Mouse (Mus musculus) gastrocnemius, postnatal 14 days (tissue): ENCODE results near the gene Lgals3. TPM values are rescaled to one million over a fixed set of nuclear protein-coding genes. Genes with fewer than 3 reads are reported as not detected.

Experiments used
- DNase-seq: peaks from one replicate; pipeline ENCODE4 v3.0.0; 2021; ENCODE audit warnings: mixed read lengths
- intact Hi-C: fragments of 180-260 bp; cut with DNase I; formaldehyde crosslinking; loops from one replicate; pipeline ENCODE4 v1.15.1; 2025; ENCODE audit warnings: low total_unique reads
- total RNA-seq, 2 experiments: library from RNA; stranded (reverse); gene quantifications; 2 replicates each; pipeline ENCODE4 v1.2.3; 2021

Lgals3 gene
- total RNA-seq, 2 experiments from 2014 or later: 2.9 to 4.3 TPM

GRCm38 (mm10) chr14:47364742-47365449, 2.7 kb upstream of the Lgals3 start:
- intact Hi-C loops: no loop called here
- no peak for DNase-seq

- DNase-seq: no peak
- intact Hi-C loops: no loop called here
Measured at GRCm38 (mm10) chr14:47366881-47367321, 650 bp upstream of the Lgals3 start.

GRCm38 (mm10) chr14:47369741-47370140, 2.2 kb downstream of the Lgals3 start:
- intact Hi-C loops: no loop called here
- DNase-seq: no peak

- intact Hi-C loops: no loop called here
- DNase-seq: no peak
Measured at GRCm38 (mm10) chr14:47370790-47371189, 3.2 kb downstream of the Lgals3 start.

GRCm38 (mm10) chr14:47371689-47372088, 4.1 kb downstream of the Lgals3 start:
- DNase-seq: no peak
- intact Hi-C loops: no loop called here

- DNase-seq: peak; percentile 30
- intact Hi-C loops: no loop called here
Measured at GRCm38 (mm10) chr14:47373728-47374678, 6.5 kb downstream of the Lgals3 start.

GRCm38 (mm10) chr14:47376526-47376925, 9.0 kb downstream of the Lgals3 start:
- DNase-seq: no peak
- intact Hi-C loops: no loop called here

GRCm38 (mm10) chr14:47378336-47378735, 10.8 kb downstream of the Lgals3 start:
- no peak for DNase-seq
- intact Hi-C loops: no loop called here

- DNase-seq: no peak
- intact Hi-C loops: no loop called here
Measured at GRCm38 (mm10) chr14:47383911-47384310, 16.4 kb downstream of the Lgals3 start.

- intact Hi-C loops: no loop called here
Measured at GRCm38 (mm10) chr14:47384653-47385052, 17.1 kb downstream of the Lgals3 start.

GRCm38 (mm10) chr14:47386125-47386524, 18.6 kb downstream of the Lgals3 start:
- intact Hi-C loops: no loop called here
- DNase-seq: no peak

More at GRCm38 (mm10) chr14:47384653-47385052, 17.1 kb downstream of the Lgals3 start:
- no peak for DNase-seq

GRCm38 (mm10) chr14:47393354-47394094, 26.0 kb downstream of the Lgals3 start:
- DNase-seq: no peak
- intact Hi-C loops: no loop called here

GRCm38 (mm10) chr14:47395007-47395406, 27.5 kb downstream of the Lgals3 start:
- DNase-seq: no peak
- intact Hi-C loops: no loop called here

GRCm38 (mm10) chr14:47395462-47396026, 28.0 kb downstream of the Lgals3 start:
- no peak for DNase-seq
- intact Hi-C loops: loop anchor here (2.0 kb wide), 1 partner anchor 57 kb away; no protein-coding TSS in a partner anchor

- intact Hi-C loops: loop anchor here (2.0 kb wide), 1 partner anchor 57 kb away; no protein-coding TSS in a partner anchor
- DNase-seq: no peak
Measured at GRCm38 (mm10) chr14:47396165-47396652, 28.7 kb downstream of the Lgals3 start.

GRCm38 (mm10) chr14:47402735-47403134, 35.2 kb downstream of the Lgals3 start:
- DNase-seq: no peak
- intact Hi-C loops: no loop called here

- intact Hi-C loops: no loop called here
- no peak for DNase-seq
Measured at GRCm38 (mm10) chr14:47406000-47406399, 38.4 kb downstream of the Lgals3 start.

GRCm38 (mm10) chr14:47417346-47417745, 49.8 kb downstream of the Lgals3 start:
- no peak for DNase-seq
- intact Hi-C loops: no loop called here
